Mouse (Mus musculus): ENCODE data around the gene Olfr329-ps.
"Not testable (repeated sequence)": the region's sequence is repeated elsewhere in the genome, so short reads cannot be mapped to it uniquely, and the experiment has no call there.

Gene Olfr329-ps

GRCm38 (mm10) chr11:58546322-58546721, at the start of gene Olfr329-ps:
Gene Olfr329-ps (minus strand): TSS chr11:58546422.
- no peak for DNase-seq

DNA sequence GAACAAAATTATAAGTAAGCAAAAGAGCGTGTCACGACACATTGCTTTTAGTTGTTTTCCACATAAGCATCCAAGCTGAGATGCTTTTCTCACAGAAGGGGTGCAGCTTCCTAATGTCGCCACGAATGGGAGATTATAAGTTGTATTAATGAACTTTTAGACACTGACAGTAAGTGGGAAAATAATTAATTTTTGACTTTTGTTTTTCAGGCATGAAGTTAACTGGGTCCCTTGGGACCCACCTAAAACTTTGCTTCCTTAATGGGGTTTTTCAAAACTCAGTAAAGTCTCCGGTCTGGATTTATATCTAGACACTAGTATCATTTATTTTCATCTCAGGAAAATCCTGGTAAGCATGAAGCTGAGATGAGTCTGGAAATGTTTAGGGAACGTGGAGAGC, 48.6 kb upstream of the Olfr329-ps start, which contains the start of gene Olfr324:
Gene Olfr324, plus strand, starts transcription at position 301 of the 400 bp plus-strand sequence.
- no peak for DNase-seq

- DNase-seq, result no peak
Observed at GRCm38 (mm10) chr11:58588620-58589250, 42.5 kb upstream of the Olfr329-ps start.

- peak in 1 of 2 experiments; percentile 37 for DNase-seq
Observed at GRCm38 (mm10) chr11:58587898-58588348, 41.7 kb upstream of the Olfr329-ps start.

GRCm38 (mm10) chr11:58578636-58579035, 32.4 kb upstream of the Olfr329-ps start:
- DNase-seq, result no peak

- DNase-seq, result no peak
Observed at GRCm38 (mm10) chr11:58577430-58577829, 31.2 kb upstream of the Olfr329-ps start, which contains the start of gene Olfr325. Gene Olfr325 (plus strand): TSS chr11:58577730.

- DNase-seq, result no peak
Observed at GRCm38 (mm10) chr11:58570405-58570804, 24.2 kb upstream of the Olfr329-ps start, which contains the start of gene Olfr224. Gene Olfr224 (minus strand): TSS chr11:58570553.

DNA sequence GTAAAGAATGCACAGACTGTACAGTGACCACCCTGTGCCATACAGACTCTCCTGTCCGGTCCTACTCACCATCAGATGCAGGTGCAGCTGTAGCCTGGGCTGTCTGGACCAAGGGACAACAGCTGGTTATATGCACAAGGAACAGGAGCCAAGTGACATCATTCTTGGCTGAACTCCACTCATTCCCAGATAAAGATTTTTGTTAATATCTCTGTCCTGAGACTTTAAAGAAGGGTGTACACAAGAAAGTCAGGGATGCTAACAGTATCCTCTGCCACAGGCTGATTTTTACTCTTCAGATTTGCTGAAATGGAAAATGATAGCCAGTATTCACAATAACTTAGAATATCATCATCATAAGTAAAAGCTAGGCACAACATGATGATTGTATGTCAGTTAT, 9.3 kb upstream of the Olfr329-ps start, which contains the start of gene Olfr328:
Gene Olfr328, minus strand, starts transcription at position 101 of the 400 bp plus-strand sequence.
- no peak for DNase-seq

- DNase-seq, result not testable (repeated sequence)
Observed at GRCm38 (mm10) chr11:58534736-58535135, 11.5 kb downstream of the Olfr329-ps start, which contains the start of gene Olfr330. Gene Olfr330 (minus strand): TSS chr11:58534836.

DNA sequence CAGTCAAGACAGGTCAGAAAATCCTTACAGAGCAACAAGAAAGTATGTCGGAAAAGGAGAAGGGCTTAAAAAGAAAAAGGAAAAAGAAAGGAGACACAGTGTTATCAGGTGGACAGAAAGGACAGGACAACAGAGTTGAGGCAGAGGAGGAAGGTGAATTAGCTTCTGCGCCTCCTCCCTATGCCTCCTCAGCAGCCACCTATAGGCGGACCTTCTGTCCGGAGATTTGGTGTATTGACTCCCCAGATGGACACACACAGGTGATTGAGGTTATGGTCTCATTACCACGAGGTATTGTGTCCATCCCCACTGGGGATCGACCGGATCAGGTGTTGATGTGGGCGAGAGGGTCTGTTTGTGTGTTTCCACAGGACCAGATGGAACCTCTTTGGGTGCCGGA, 26.5 kb downstream of the Olfr329-ps start:
- DNase-seq, result peak; percentile 6 to 12

DNA sequence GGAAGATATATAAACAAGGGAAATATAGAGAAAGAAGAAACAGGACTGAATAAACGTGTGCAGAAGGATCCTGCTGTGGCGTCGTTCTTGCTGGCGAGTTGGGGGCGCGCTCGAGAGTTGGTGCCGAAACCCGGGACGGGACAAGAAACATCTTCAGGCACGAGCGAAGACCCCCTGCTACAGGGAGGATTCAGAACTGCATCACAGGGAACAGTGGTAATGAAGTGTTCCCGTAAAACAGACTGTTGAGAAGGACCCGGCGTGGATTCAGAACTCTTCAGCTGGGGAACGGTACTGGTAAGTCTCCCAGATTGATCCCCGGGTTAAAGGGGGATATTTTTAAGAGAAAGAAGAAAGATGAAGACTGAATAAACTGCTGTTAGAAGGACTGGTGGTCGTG, 27.3 kb downstream of the Olfr329-ps start:
- peak; percentile 36 to 46 for DNase-seq

GRCm38 (mm10) chr11:58509058-58509457, 37.2 kb downstream of the Olfr329-ps start:
- DNase-seq, result not testable (repeated sequence)

- not testable (repeated sequence) for DNase-seq
Observed at GRCm38 (mm10) chr11:58502472-58502871, 43.8 kb downstream of the Olfr329-ps start, which contains the start of gene Olfr331. Gene Olfr331 (minus strand): TSS chr11:58502572.

- no peak for DNase-seq
Observed at GRCm38 (mm10) chr11:58499290-58499689, 46.9 kb downstream of the Olfr329-ps start.

- DNase-seq, result no peak
Observed at GRCm38 (mm10) chr11:58498761-58499160, 47.5 kb downstream of the Olfr329-ps start.

GRCm38 (mm10) chr11:58492455-58492854, 53.8 kb downstream of the Olfr329-ps start, which contains the start of gene Olfr332:
Gene Olfr332 (minus strand): TSS chr11:58492555.
- no peak for DNase-seq

Data from kidney, adult 8-10 months (tissue).